Mouse (Mus musculus): Measurements from ENCODE around the gene Sub1.
A peak's percentile ranks its signal among the peaks of the same experiment; 100 is the strongest.

Gene Sub1

GRCm38 (mm10) chr15:12013532-12014196 lies 16.9 kb upstream of the Sub1 start:
- no peak for DNase-seq (ENCODE audit: extremely low spot score)

GRCm38 (mm10) chr15:12010602-12011044 lies 13.8 kb upstream of the Sub1 start:
- DNase-seq (ENCODE audit: extremely low spot score): no peak

- no peak for DNase-seq (ENCODE audit: extremely low spot score)
Observed at GRCm38 (mm10) chr15:12009712-12010601, 13.2 kb upstream of the Sub1 start.

- DNase-seq (ENCODE audit: extremely low spot score): no peak
Observed at GRCm38 (mm10) chr15:12008894-12009293, 12.1 kb upstream of the Sub1 start.

- no peak for DNase-seq (ENCODE audit: extremely low spot score)
Observed at GRCm38 (mm10) chr15:12007971-12008800, 11.4 kb upstream of the Sub1 start.

GRCm38 (mm10) chr15:12007421-12007820 lies 10.6 kb upstream of the Sub1 start:
- no peak for DNase-seq (ENCODE audit: extremely low spot score)

- DNase-seq (ENCODE audit: extremely low spot score): no peak
Observed at GRCm38 (mm10) chr15:12006169-12006568, 9.4 kb upstream of the Sub1 start.

GRCm38 (mm10) chr15:11995815-11996201 lies 975 bp downstream of the Sub1 start:
- peak; percentile 91 for DNase-seq (ENCODE audit: extremely low spot score)

- DNase-seq (ENCODE audit: extremely low spot score): peak; percentile 76
Observed at GRCm38 (mm10) chr15:11994921-11995814, 1.6 kb downstream of the Sub1 start.

GRCm38 (mm10) chr15:11994006-11994405 lies 2.8 kb downstream of the Sub1 start:
- DNase-seq (ENCODE audit: extremely low spot score): no peak

- DNase-seq (ENCODE audit: extremely low spot score): no peak
Observed at GRCm38 (mm10) chr15:11991552-11992113, 5.2 kb downstream of the Sub1 start.

- DNase-seq (ENCODE audit: extremely low spot score): no peak
Observed at GRCm38 (mm10) chr15:11988580-11988979, 8.2 kb downstream of the Sub1 start.

GRCm38 (mm10) chr15:11987892-11988291 lies 8.9 kb downstream of the Sub1 start:
- DNase-seq (ENCODE audit: extremely low spot score): no peak

GRCm38 (mm10) chr15:11981985-11982384 lies 14.8 kb downstream of the Sub1 start:
- no peak for DNase-seq (ENCODE audit: extremely low spot score)

GRCm38 (mm10) chr15:11981501-11981900 lies 15.3 kb downstream of the Sub1 start:
- DNase-seq (ENCODE audit: extremely low spot score): no peak

- no peak for DNase-seq (ENCODE audit: extremely low spot score)
Observed at GRCm38 (mm10) chr15:11978175-11978574, 18.6 kb downstream of the Sub1 start.

GRCm38 (mm10) chr15:11977071-11977470 lies 19.7 kb downstream of the Sub1 start:
- DNase-seq (ENCODE audit: extremely low spot score): no peak

- DNase-seq (ENCODE audit: extremely low spot score): no peak
Observed at GRCm38 (mm10) chr15:11975836-11976235, 20.9 kb downstream of the Sub1 start.

GRCm38 (mm10) chr15:11971854-11972420 lies 24.8 kb downstream of the Sub1 start:
- DNase-seq (ENCODE audit: extremely low spot score): peak; percentile 74

GRCm38 (mm10) chr15:11970621-11971020 lies 26.2 kb downstream of the Sub1 start:
- no peak for DNase-seq (ENCODE audit: extremely low spot score)
